Mouse (Mus musculus): ENCODE results near the gene Myom1.
A peak's percentile ranks its signal among the peaks of the same experiment; 100 is the strongest.
"Not testable (repeated sequence)": the region's sequence is repeated elsewhere in the genome, so short reads cannot be mapped to it uniquely, and the experiment has no call there.

Gene Myom1

DNA sequence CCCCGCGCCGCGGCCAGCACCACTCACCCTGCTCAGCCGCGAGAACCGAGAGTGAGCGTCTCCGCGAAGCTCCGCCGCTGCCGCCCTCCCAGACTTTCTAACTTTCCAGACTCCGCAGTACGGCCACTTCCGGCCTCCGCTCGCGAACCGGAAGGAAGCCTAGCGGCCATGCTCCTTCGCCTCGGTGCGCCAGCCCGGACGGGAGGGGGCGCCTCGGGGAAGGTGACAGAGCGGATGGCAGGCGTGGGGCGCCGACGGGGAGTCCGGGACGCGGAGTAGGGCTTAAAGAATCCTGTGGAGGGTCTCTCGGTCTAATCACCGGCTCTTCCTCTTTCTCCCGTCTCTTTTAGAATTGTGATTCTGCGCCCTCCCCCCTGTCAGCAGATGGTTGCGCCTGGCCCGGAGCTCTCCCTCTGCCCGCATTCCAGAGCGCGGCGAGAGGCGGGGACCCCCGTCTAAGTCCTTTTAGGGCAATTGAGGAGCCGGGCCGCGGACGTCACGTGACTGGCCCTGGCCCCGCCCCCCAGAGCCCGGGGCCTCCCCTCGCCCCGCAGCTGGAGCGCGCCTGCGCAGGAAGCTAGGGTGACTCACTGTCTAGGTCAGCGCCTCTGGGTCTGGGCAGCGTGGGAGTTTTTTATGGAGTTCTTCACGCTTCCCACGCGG lies at the start of gene Myom1:
TSS of gene Myom1 (plus strand) at position 553 of the 663 bp plus-strand sequence.
- DNase-seq (ENCODE audit: low read depth, low spot score) = peak; percentile 97

GRCm38 (mm10) chr17:70963546-70963945 lies 38.9 kb upstream of the Myom1 start:
- DNase-seq (ENCODE audit: low read depth, low spot score) = peak; percentile 79

DNA sequence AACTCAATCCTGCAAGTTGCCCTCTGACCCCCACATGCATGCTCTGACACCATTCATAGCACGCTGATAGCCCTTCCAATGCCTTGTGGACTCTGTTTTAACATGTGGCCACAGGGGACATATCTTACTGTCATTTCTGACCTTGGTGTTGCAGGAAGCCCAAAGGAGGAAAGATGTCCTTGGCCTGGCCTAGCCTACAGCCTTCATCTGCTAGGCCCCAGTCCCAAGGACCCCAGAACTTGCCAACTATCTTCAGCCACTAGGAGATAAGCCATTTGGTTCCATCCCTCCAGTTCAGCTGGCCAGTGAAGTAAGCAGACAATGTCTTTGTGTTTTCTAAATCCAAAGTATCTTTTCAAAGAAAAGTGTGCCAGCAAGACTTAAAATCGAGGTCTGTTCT lies 37.2 kb upstream of the Myom1 start:
- DNase-seq (ENCODE audit: low read depth, low spot score) = no peak

DNA sequence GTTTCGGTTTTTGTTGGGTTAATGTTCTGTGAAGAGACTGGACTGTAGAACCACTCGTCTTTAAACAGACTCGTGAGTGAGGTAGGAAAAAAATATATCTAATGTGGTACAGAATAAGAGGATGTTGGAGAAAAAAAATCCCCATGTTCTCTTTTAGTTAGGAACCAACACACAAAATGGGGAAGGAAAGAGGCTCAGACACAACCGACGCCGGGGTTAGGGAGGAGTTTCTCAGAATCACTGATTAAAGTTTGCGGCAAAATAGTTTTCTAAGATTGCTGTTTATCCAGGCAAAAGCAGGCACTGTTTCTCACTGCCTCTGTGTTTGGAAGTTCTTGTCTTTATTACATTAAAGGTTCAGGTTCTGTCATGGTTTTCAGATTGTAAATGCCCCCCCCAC lies 36.3 kb upstream of the Myom1 start:
- no peak for DNase-seq (ENCODE audit: low read depth, low spot score)

DNA sequence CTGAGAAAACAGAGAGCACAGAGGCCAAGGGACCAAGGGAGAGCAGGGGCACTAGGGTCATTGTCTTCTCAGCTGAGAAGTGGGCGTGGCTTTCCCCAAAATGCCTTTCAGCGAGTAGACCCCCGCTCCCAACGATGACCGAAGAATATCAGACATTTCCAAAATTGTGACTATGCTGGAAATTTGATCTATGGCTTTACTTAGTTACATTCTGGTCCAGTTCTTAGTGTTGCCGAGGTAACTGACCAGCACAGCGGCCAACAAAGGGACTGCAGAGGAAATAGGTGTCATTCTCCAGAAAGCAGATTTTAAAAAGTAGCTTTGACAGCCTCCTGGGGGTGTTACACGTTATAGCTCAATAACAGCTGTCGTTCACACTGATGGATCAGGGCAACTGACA lies 35.2 kb upstream of the Myom1 start:
- no peak for DNase-seq (ENCODE audit: low read depth, low spot score)

DNA sequence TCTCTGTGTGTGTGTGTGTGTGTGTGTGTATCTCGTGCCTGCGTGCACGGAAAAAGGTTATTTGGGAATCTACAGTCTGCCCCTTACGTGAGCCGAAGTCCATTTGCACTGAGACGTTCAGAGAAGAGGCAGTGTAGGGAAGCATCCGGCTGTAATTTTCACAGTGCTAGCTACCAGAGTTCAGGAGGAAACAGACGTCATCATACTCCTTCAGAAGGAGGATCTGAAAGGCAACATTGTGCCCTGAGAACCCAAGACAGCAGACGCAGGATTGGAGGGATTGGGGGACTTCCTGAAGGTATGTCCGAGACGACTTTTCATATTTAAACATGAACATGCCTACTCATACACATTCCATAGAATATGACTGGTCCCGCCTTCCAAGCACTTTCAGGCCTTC lies 34.8 kb upstream of the Myom1 start:
- DNase-seq (ENCODE audit: low read depth, low spot score) = no peak

DNA sequence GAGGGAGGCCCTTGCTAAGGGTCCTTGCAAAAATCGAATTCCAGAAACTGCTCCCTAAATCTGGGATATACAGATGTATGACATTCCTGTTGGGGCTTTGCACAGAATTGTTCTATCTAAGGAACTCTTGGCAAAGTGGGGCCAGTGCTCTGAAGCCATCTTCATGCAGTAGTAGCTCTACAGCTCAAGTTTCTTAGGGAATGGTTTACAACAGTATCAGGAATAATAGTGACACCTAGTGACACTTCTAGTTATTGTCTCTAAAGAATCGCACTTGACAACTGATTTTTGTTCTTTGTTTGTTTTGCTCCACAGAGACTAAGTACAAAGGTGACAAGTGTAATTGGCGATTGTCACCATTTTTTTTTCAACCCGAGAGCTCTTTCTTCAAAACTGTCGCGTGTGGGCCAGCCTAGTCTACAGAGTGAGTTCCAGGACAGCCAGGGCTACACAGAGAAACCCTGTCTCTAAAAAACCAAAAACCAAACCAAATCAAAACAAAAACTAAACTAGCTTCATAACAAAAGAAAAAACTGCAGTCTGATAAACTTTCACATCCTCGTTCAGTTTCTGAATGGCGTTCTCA lies 33.7 kb upstream of the Myom1 start:
- peak; percentile 58 for DNase-seq (ENCODE audit: low read depth, low spot score)

- DNase-seq (ENCODE audit: low read depth, low spot score) = no peak
Measured at GRCm38 (mm10) chr17:70971206-70971605, 31.2 kb upstream of the Myom1 start.

DNA sequence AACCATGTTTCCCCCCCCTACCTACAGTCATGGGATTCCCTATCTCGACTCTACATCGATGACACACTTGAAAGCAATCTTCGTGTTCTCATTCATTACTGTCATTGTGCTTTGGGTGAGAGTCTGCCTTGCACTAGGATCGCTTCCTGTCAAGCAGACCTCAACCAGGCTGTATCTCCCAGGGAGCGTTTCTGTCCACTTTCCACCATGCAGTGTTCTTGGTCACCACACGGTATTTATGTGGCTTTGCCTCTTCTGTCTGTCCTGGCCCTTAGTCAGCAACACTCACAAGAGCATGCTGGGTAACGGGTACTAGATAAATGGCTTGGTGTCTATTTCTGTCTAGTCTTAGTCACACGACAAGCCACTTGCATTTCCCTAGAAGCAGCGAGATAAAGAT lies 29.0 kb upstream of the Myom1 start:
- no peak for DNase-seq (ENCODE audit: low read depth, low spot score)

DNA sequence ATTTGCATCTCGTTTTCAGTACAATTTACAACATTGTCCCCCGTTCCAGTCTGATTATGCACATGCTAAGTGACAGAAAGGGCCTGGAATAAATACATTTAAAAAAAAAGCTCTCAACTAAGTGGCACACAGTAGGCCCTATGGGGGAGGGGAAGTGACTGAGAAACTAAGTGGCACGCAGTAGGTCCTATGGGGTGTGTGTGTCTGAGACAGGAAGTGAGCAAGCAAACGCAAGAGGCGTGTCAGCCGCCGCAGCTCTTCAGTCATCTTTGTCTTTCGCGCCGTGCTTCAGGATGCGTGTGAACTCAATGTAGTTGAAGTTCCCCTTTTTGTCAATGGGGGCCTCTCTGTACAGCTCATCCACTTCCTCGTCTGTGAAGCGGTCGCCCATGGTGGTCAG lies 28.4 kb upstream of the Myom1 start:
- not testable (repeated sequence) for DNase-seq (ENCODE audit: low read depth, low spot score)

- DNase-seq (ENCODE audit: low read depth, low spot score) = no peak
Measured at GRCm38 (mm10) chr17:70977799-70978198, 24.6 kb upstream of the Myom1 start.

DNA sequence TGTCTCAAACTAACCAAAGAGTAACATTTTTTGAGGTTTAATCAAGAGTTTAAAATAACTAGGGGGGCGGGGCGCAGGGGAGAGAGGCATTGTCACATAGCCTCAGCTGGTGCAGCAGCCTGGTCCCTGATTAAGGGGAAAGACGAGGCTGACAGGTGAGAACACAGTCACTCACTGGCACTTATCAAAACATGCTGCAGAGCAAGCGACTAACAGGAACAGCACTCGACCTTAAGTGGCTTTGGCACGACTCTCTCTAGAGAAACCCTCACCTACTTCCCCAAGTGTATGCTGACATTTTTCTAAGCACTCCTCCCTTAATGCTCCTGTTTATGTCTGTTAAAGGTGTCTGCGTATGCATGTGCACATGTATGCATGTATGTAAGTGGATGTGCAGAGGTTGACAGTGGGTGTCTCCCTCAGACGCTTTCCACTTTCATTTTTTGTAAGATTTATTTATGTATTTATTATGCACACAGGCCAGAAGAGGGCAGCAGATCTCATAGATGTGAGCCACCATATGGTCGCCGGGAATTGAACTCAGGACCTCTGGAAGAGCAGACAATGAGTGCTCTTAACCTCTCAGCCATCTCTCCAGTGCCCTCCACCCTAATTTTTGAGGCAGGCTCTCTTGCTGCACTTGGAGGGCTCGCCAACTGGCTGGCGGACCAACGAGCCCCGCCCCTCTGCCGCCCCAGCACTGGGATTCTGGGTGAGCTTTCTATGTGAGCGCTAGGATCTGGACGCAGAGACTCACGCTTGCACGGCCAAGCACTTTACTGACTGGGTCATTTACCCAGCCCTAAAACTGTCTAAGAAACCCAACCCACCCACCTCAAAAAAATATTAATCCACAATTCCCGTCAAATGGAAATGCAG lies 22.8 kb upstream of the Myom1 start:
- DNase-seq (ENCODE audit: low read depth, low spot score) = peak; percentile 43

DNA sequence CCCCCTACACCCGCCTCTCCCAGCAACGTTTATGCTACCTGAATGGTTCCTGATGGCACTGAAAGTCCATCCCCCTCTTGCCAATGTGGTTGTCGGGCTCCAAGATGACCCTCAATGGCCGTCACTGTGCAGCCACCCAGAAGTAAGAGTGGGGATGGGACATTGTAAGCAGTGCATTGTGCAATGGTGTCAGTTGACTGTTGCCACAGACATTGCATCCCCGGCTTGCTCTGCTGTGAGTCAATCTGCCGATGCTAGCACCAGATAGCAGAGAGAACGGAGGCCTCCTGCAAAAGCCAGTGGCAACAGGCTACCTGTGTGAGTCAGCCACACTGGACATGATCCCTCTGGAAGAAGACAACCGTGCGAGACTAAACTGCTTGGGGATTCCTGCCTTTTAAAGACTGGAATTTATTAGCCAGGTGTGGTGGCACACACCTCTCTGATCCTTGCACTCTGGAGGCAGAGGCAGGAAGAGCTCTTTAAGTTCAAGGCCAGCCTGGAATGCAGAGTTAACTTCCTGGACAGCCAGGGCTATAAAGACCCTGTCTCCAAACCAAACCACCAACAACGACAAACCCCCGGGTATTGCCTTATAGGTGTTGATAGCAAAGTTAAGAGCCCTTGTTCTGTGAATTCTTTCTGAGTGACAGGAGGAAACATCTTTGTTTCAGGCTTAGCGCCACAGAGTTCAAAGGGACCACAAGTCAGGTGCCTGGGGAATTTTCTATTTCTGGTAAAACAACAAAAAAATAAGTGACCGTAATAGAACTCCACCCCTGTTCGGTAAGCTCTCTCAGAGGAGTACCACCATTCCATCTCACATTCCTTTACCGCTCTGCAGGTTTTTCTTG lies 16.7 kb upstream of the Myom1 start:
- DNase-seq (ENCODE audit: low read depth, low spot score) = no peak

- DNase-seq (ENCODE audit: low read depth, low spot score) = no peak
Measured at GRCm38 (mm10) chr17:70986355-70986740, 16.1 kb upstream of the Myom1 start.

GRCm38 (mm10) chr17:70986831-70987660 lies 15.4 kb upstream of the Myom1 start:
- no peak for DNase-seq (ENCODE audit: low read depth, low spot score)

DNA sequence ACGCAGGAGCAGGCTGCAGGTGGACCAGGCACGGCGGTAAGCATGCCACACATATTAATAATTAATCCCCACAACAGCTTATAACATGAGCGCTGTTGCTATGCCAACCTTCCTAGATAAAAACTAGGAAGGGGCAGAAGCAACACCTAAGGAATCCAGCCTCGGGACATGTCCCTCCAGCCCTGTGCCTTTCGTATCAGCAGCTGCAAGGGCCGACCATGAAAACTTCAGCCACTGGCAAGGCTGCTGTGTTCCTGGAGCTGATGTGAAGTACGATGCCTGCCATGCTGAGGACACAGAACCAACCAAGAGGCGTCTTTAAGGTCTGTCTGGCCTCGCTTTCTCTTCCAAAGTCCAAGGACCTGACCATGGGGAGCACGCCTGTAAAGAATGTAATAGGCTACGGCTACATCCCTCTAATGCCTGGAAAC lies 14.1 kb upstream of the Myom1 start:
- DNase-seq (ENCODE audit: low read depth, low spot score) = no peak

DNA sequence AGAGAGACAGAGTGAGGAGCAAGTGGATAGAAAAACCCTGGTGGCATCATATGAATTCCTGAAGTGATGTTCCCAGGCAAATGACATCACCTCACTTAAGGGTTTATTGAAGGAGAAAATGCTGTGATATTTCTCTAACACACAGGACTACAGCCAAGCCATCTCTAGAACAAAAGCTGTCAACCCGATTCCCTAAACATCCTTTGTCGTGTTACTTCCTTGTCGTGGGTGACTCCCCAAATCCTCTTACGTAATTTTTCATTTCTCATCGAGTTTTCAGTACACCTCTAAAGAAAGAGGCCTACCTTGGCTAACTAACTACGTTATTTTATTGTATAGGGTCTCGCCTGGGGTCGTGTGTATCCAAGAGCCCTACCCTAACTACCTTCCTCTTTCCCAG lies 13.0 kb upstream of the Myom1 start:
- DNase-seq (ENCODE audit: low read depth, low spot score) = no peak

DNA sequence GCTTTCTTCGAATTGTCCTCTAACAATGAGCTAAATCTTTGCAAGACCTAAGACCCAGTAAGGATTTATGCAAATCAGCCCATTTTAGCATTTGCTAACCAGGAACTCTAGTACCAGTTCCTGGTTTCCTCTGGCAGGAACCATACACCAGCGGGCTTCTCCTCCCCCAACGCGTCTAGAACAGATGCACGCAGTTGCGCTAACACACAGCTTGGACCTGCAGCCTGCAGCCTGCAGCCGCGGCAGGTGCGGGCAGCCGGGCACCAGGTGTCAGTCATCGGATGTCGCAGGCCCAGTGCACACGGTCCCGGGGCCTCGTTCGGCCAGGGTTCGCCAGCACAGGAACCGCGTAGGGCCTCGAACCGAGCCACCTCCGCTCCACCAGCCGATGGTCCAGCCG lies 12.4 kb upstream of the Myom1 start:
- peak; percentile 77 for DNase-seq (ENCODE audit: low read depth, low spot score)

- DNase-seq (ENCODE audit: low read depth, low spot score) = peak; percentile 91
Measured at GRCm38 (mm10) chr17:70990403-70991303, 11.8 kb upstream of the Myom1 start.

Measured in brain, adult 2 months (tissue).